Mouse (Mus musculus) heart, embryonic 12.5 days (tissue): Measurements from ENCODE around the gene Tmx4. TPM values are rescaled to one million over a fixed set of nuclear protein-coding genes. Genes with fewer than 3 reads are reported as not detected.

Source experiments
- ATAC-seq: fragments of 200-750 bp; cut with Nextera tagmentation; 2 replicates; pipeline ENCODE4 v1.8.0; 2017; ENCODE audit warnings: moderate TSS enrichment, moderate library complexity; ENCODE audit not compliant: insufficient number of reproducible peaks, low FRiP score
- H3K27ac ChIP-seq: fragments of 300-500 bp; sonication (generic); 2 replicates; pipeline ENCODE4 v1.5.1; 2016; ENCODE audit warnings: mild to moderate bottlenecking, moderate library complexity; ENCODE audit not compliant: poor library complexity, severe bottlenecking
- H3K27me3 ChIP-seq: fragments of 300-500 bp; sonication (generic); replicated peaks from 2 replicates; pipeline ENCODE4 v1.6.1; 2016; ENCODE audit warnings: mild to moderate bottlenecking, moderate library complexity
- H3K36me3 ChIP-seq: fragments of 300-500 bp; sonication (generic); 2 replicates; pipeline ENCODE4 v1.6.1; 2016; ENCODE audit warnings: mild to moderate bottlenecking, moderate library complexity
- H3K4me1 ChIP-seq: fragments of 300-500 bp; sonication (generic); replicated peaks from 2 replicates; pipeline ENCODE4 v1.6.1; 2016; ENCODE audit warnings: mild to moderate bottlenecking
- H3K4me2 ChIP-seq: fragments of 300-500 bp; sonication (generic); 2 replicates; pipeline ENCODE4 v1.6.1; 2016; ENCODE audit warnings: mild to moderate bottlenecking, moderate library complexity
- H3K4me3 ChIP-seq: fragments of 300-500 bp; sonication (generic); 2 replicates; pipeline ENCODE4 v1.5.1; 2016; ENCODE audit warnings: mild to moderate bottlenecking
- H3K9ac ChIP-seq: fragments of 300-500 bp; sonication (generic); 2 replicates; pipeline ENCODE4 v1.6.1; 2016; ENCODE audit warnings: mild to moderate bottlenecking, moderate library complexity
- H3K9me3 ChIP-seq: fragments of 300-500 bp; sonication (generic); replicated peaks from 2 replicates; pipeline ENCODE4 v1.6.1; 2016; ENCODE audit warnings: mild to moderate bottlenecking, moderate library complexity
- WGBS: fragments of 180-500 bp; shearing (Covaris S2); methylation state at CpG from one replicate; pipeline ENCODE4 v1.1.7; 2016; 5-methylcytosine and 5-hydroxymethylcytosine counted together
- polyA plus RNA-seq: library from polyadenylated mRNA; unstranded; fragments of >200 nt; fragmentation: Nextera tagmentation; extraction: Ambion mirVana; gene quantifications from 2 replicates; pipeline ENCODE4 v1.2.1, GENCODE M21; 2016

The Tmx4 gene
- polyA plus RNA-seq, 1 experiment from 2014 or later, result 55.3 TPM

DNA sequence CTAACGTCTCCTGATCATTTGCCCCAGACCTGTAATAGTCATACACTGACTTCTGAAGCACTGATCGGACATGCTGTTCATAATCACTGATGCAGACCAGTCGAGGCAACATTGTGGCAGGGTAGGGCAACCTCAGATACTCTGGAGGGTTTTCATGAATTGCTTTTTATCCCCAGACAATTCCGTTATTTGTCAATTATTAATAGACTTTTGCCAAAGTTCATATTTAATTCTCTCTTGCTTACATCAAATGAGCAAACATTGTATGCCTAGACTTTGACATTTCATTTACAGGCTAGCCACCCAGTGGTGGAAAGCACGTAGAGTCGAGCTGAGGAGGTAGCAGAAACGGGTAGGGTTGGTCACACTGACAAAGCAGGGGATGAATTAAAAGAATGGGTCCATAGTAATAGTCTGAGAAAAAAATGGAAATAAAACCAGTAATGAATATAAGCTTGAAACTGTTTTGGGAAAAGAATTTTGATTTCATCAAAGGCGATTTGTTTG lies 89.7 kb downstream of the Tmx4 start, which contains the start of gene Hao1:
Gene Hao1, minus strand, starts transcription at position 148 of the 507 bp plus-strand sequence.
- Histone ChIP-seq H3K27ac (no peak within 1 kb of the TSS), H3K4me1 (no peaks in the 10 kb centered on the region), H3K9me3 (no peaks in the 10 kb centered on the region), H3K36me3 (no peaks in the 10 kb centered on the region), H3K27me3 (no peaks in the 10 kb centered on the region), H3K4me2 (no peak within 1 kb of the TSS), H3K4me3 (no peak within 1 kb of the TSS), H3K9ac (no peak within 1 kb of the TSS)
- WGBS, result 78% methylated on average over 8 of the region's 8 CpGs
- ATAC-seq, result no peak

DNA sequence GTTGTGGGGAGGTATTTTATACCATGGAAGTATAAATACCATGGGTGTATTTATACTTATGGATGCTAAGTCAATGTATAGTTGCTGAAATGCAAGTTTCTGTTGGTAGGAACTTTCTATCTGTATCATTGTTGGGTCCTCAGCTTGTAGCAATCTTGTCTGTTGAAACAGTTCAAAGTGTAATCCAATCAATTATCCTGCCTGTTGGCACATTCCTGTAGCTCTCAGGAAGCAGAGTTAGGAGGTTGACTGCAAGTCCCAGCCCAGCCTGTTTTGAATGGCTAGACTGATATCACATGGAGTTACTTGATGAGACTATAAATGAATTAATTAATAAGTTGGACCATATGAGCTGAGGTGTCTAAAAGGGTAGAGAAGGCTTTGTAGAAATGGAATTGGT lies 91.6 kb downstream of the Tmx4 start:
- H3K27me3 ChIP-seq, result no peaks in the 10 kb centered on the region
- no peaks in the 10 kb centered on the region for H3K36me3 ChIP-seq

GRCm38 (mm10) chr2:134549770-134550169 lies 94.2 kb downstream of the Tmx4 start:
- no peak overlapping the region for H3K9ac ChIP-seq
- no peak for ATAC-seq
- no peaks in the 10 kb centered on the region for H3K36me3 ChIP-seq
- WGBS, result 11% methylated on average over 4 of the region's 4 CpGs
- no peaks in the 10 kb centered on the region for H3K4me1 ChIP-seq
- H3K4me2 ChIP-seq, result no peak overlapping the region
- H3K27me3 ChIP-seq, result no peaks in the 10 kb centered on the region
- no peaks in the 10 kb centered on the region for H3K9me3 ChIP-seq
- H3K27ac ChIP-seq, result no peak overlapping the region
- no peak overlapping the region for H3K4me3 ChIP-seq

More for the DNA sequence above, 91.6 kb downstream of the Tmx4 start:
- Histone ChIP-seq H3K4me2 (no peak overlapping the region), H3K4me3 (no peak overlapping the region), H3K9me3 (no peaks in the 10 kb centered on the region), H3K9ac (no peak overlapping the region), H3K4me1 (no peaks in the 10 kb centered on the region), H3K27ac (no peak overlapping the region)
- ATAC-seq, result no peak

GRCm38 (mm10) chr2:134545116-134545515 lies 98.8 kb downstream of the Tmx4 start:
- 74% methylated on average over 5 of the region's 5 CpGs for WGBS
- no peaks in the 10 kb centered on the region for H3K4me1 ChIP-seq
- H3K36me3 ChIP-seq, result no peaks in the 10 kb centered on the region
- H3K27me3 ChIP-seq, result no peaks in the 10 kb centered on the region
- no peak overlapping the region for H3K9ac ChIP-seq
- ATAC-seq, result no peak
- no peaks in the 10 kb centered on the region for H3K9me3 ChIP-seq
- no peak overlapping the region for H3K4me3 ChIP-seq
- H3K4me2 ChIP-seq, result no peak overlapping the region
- no peak overlapping the region for H3K27ac ChIP-seq

- H3K36me3 ChIP-seq, result no peaks in the 10 kb centered on the region
- H3K27me3 ChIP-seq, result no peaks in the 10 kb centered on the region
- 80% methylated on average over 8 of the region's 8 CpGs for WGBS
- H3K4me3 ChIP-seq, result no peak overlapping the region
- ATAC-seq, result no peak
- H3K4me2 ChIP-seq, result no peak overlapping the region
- H3K9me3 ChIP-seq, result no peaks in the 10 kb centered on the region
- H3K27ac ChIP-seq, result no peak overlapping the region
- H3K4me1 ChIP-seq, result no peaks in the 10 kb centered on the region
- H3K9ac ChIP-seq, result no peak overlapping the region
Measured at GRCm38 (mm10) chr2:134544321-134545065, 99.5 kb downstream of the Tmx4 start.

Other genes starting within 250 kb of the Tmx4 start
- 0.19 TPM in 1 of 2 replicates, not detected in the other for gene Hao1, start 89.8 kb downstream of the Tmx4 start, polyA plus RNA-seq
- gene Plcb1, start 141.9 kb upstream of the Tmx4 start, polyA plus RNA-seq, result 6.1 and 8.2 TPM in 2 replicates